Mouse (Mus musculus) myocyte (in vitro differentiated cells): Measurements from ENCODE around the gene Epb41l1. TPM values are rescaled to one million over a fixed set of nuclear protein-coding genes. Genes with fewer than 3 reads are reported as not detected.

Source experiments
- H3K27me3 ChIP-seq: one replicate; pipeline ENCODE4 v1.6.1; 2011; ENCODE audit not compliant: control insufficient read depth, insufficient read depth, insufficient read length
- H3K36me3 ChIP-seq: one replicate; pipeline ENCODE4 v1.6.1; 2011; ENCODE audit not compliant: control insufficient read depth, insufficient read depth
- H3K4me2 ChIP-seq: one replicate; pipeline ENCODE4 v1.6.1; 2011; ENCODE audit warnings: low read depth, control low read depth
- H3K4me3 ChIP-seq: one replicate; pipeline ENCODE4 v1.5.1; 2011; ENCODE audit warnings: mild to moderate bottlenecking, control low read depth, moderate library complexity
- H3K79me2 ChIP-seq: one replicate; pipeline ENCODE4 v1.6.1; 2011; ENCODE audit not compliant: control insufficient read depth, insufficient read depth
- H3ac ChIP-seq: one replicate; pipeline ENCODE4 v1.6.1; 2011; ENCODE audit not compliant: control insufficient read depth, insufficient read length
- CEBPB ChIP-seq: IDR thresholded peaks from 2 replicates; pipeline ENCODE4 v1.6.1; 2011; ENCODE audit warnings: mild to moderate bottlenecking, moderate library complexity; ENCODE audit not compliant: poor library complexity, insufficient read depth, severe bottlenecking
- E2F4 ChIP-seq: IDR thresholded peaks from one replicate; pipeline ENCODE4 v1.6.1; 2011; ENCODE audit warnings: mild to moderate bottlenecking, control low read depth, moderate library complexity; ENCODE audit not compliant: insufficient read depth
- MAX ChIP-seq: IDR thresholded peaks from one replicate; pipeline ENCODE4 v1.6.1; 2011; ENCODE audit warnings: low read depth, mild to moderate bottlenecking, control low read depth
- MYOD1 ChIP-seq, 3 experiments: IDR thresholded peaks; one replicate each; pipeline ENCODE4 v1.6.1; 2011; ENCODE audit warnings: control low read depth in 2 of 3, low read depth in 2 of 3, mild to moderate bottlenecking in 2 of 3, moderate library complexity in 1 of 3; ENCODE audit not compliant: insufficient read length in 2 of 3, control insufficient read depth in 1 of 3
- MYOG ChIP-seq, 3 experiments: IDR thresholded peaks; one replicate each; pipeline ENCODE4 v1.6.1; 2011; ENCODE audit warnings: control low read depth in 2 of 3, low read depth in 2 of 3, mild to moderate bottlenecking in 2 of 3; ENCODE audit not compliant: insufficient read length in 2 of 3, control insufficient read depth in 1 of 3, insufficient read depth in 1 of 3
- POLR2A ChIP-seq: IDR thresholded peaks from one replicate; pipeline ENCODE4 v1.6.1; 2011; ENCODE audit warnings: low read depth, mild to moderate bottlenecking, control low read depth, moderate library complexity; ENCODE audit not compliant: insufficient read length
- POLR2AphosphoS2 ChIP-seq: IDR thresholded peaks from one replicate; pipeline ENCODE4 v1.6.1; 2011; ENCODE audit warnings: low read depth, control low read depth; ENCODE audit not compliant: insufficient read length
- REST ChIP-seq: IDR thresholded peaks from one replicate; pipeline ENCODE4 v1.6.1; 2011; ENCODE audit warnings: mild to moderate bottlenecking, control low read depth, moderate library complexity; ENCODE audit not compliant: insufficient read depth, insufficient read length
- SRF ChIP-seq: IDR thresholded peaks from one replicate; pipeline ENCODE4 v1.6.1; 2011; ENCODE audit warnings: low read depth; ENCODE audit not compliant: control insufficient read depth, insufficient read length
- TCF12 ChIP-seq: IDR thresholded peaks from one replicate; pipeline ENCODE4 v1.6.1; 2011; ENCODE audit warnings: mild to moderate bottlenecking, control low read depth; ENCODE audit not compliant: poor library complexity, insufficient read depth, severe bottlenecking
- TCF3 ChIP-seq: IDR thresholded peaks from one replicate; pipeline ENCODE4 v1.6.1; 2011; ENCODE audit warnings: low read depth, control low read depth; ENCODE audit not compliant: insufficient read length
- USF1 ChIP-seq: IDR thresholded peaks from one replicate; pipeline ENCODE4 v1.6.1; 2011; ENCODE audit warnings: low read depth, mild to moderate bottlenecking, control low read depth, moderate library complexity
- polyA plus RNA-seq: library from polyadenylated mRNA; unstranded; fragments of >200 nt; fragmentation: generic; extraction: Trizol; gene quantifications from one replicate; pipeline ENCODE4 v1.2.1, GENCODE M21; 2012; ENCODE audit warnings: missing spikeins

The Epb41l1 gene
- polyA plus RNA-seq, 1 experiment, result 16.9 TPM

DNA sequence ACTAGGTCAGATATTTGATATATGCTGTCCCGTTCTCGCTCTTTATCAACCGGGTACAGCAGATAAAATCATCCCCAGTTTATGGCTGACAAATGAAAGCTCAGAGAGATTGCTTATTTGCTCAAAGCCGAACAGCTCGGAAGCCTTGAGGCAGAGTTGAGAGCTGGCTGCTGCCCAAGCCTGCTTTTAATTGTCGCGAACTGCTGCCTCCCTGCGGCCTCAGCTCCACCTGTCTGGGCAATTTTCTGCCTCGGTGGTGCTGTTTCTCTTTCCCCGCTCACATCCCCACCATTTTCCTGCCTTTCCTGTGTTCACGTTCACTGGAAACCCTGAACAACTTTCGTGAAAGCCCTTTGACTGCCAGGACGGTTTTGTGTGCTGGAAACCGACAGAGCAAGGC is 39.8 kb downstream of the Epb41l1 start:
- no peak overlapping the region for H3K4me3 ChIP-seq
- no peak overlapping the region for H3K4me2 ChIP-seq
- TF ChIP-seq TCF12, result no peak
- no peak for TF ChIP-seq CEBPB
- TF ChIP-seq E2F4, result no peak
- TF ChIP-seq SRF, result no peak
- no peak for TF ChIP-seq MYOG (IDR thresholded peaks at IDR 0.05; ENCODE audit: control insufficient read depth in 1 of 3, insufficient read depth in 1 of 3, insufficient read length in 2 of 3, low read depth in 2 of 3)
- no peak for TF ChIP-seq MYOD1 (IDR thresholded peaks at IDR 0.05; ENCODE audit: control insufficient read depth in 1 of 3, insufficient read length in 2 of 3, low read depth in 2 of 3)
- no peak for TF ChIP-seq REST
- TF ChIP-seq POLR2A, result no peak

GRCm38 (mm10) chr2:156462154-156463029 is 41.7 kb downstream of the Epb41l1 start:
- no peak overlapping the region for H3K4me3 ChIP-seq
- H3ac ChIP-seq, result no peak overlapping the region
- H3K79me2 ChIP-seq, result no peaks in the 10 kb centered on the region
- no peak overlapping the region for H3K4me2 ChIP-seq
- TF ChIP-seq E2F4 (no peak), MAX (no peak), SRF (no peak), REST (no peak), TCF12 (no peak), POLR2AphosphoS2 (no peak)
- no peaks in the 10 kb centered on the region for H3K36me3 ChIP-seq
- H3K27me3 ChIP-seq, result no peaks in the 10 kb centered on the region

More for the DNA sequence above, 39.8 kb downstream of the Epb41l1 start:
- Histone ChIP-seq H3K27me3 (no peaks in the 10 kb centered on the region), H3K36me3 (no peaks in the 10 kb centered on the region), H3K79me2 (no peaks in the 10 kb centered on the region), H3ac (no peak overlapping the region)

DNA sequence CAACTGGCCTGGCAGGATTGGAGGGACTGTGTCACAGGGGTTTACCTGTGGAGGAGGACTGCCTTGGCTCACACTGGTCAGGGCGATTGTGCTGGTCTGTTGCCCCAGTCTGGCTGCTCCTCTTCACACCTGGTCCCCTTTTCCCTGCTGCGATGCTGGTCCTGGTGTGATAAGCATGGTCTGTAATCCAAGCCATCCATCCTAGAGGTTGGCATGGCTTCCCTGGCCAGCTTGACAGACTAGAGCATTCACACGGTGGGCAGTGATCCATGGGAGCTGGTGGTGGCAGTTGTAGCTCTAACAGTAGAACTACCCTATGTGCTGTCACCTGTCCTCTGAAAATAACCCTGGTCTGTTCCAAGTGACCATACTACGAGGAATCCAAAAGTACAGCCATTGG is 43.7 kb downstream of the Epb41l1 start:
- Histone ChIP-seq H3ac (no peak overlapping the region), H3K79me2 (no peaks in the 10 kb centered on the region), H3K36me3 (no peaks in the 10 kb centered on the region), H3K4me3 (no peak overlapping the region), H3K27me3 (no peaks in the 10 kb centered on the region), H3K4me2 (no peak overlapping the region)
- TF ChIP-seq POLR2AphosphoS2, result no peak
- no peak for TF ChIP-seq TCF12
- TF ChIP-seq REST, result no peak
- TF ChIP-seq POLR2A, result no peak
- no peak for TF ChIP-seq MYOD1 (IDR thresholded peaks at IDR 0.05; ENCODE audit: control insufficient read depth in 1 of 3, insufficient read length in 2 of 3, low read depth in 2 of 3)
- TF ChIP-seq USF1, result no peak
- TF ChIP-seq TCF3, result no peak
- no peak for TF ChIP-seq MAX
- TF ChIP-seq MYOG (IDR thresholded peaks at IDR 0.05; ENCODE audit: control insufficient read depth in 1 of 3, insufficient read depth in 1 of 3, insufficient read length in 2 of 3, low read depth in 2 of 3), result no peak
- no peak for TF ChIP-seq CEBPB
- TF ChIP-seq E2F4, result no peak
- no peak for TF ChIP-seq SRF

GRCm38 (mm10) chr2:156467538-156467937 is 46.8 kb downstream of the Epb41l1 start:
- Histone ChIP-seq H3K27me3 (no peaks in the 10 kb centered on the region), H3ac (no peak overlapping the region), H3K4me3 (no peak overlapping the region), H3K36me3 (no peaks in the 10 kb centered on the region), H3K79me2 (no peaks in the 10 kb centered on the region), H3K4me2 (no peak overlapping the region)
- TF ChIP-seq MYOD1 (IDR thresholded peaks at IDR 0.05; ENCODE audit: control insufficient read depth in 1 of 3, insufficient read length in 2 of 3, low read depth in 2 of 3) (no peak), TCF12 (no peak), POLR2AphosphoS2 (no peak), USF1 (no peak), MYOG (IDR thresholded peaks at IDR 0.05; ENCODE audit: control insufficient read depth in 1 of 3, insufficient read depth in 1 of 3, insufficient read length in 2 of 3, low read depth in 2 of 3) (no peak), E2F4 (no peak), TCF3 (no peak)

DNA sequence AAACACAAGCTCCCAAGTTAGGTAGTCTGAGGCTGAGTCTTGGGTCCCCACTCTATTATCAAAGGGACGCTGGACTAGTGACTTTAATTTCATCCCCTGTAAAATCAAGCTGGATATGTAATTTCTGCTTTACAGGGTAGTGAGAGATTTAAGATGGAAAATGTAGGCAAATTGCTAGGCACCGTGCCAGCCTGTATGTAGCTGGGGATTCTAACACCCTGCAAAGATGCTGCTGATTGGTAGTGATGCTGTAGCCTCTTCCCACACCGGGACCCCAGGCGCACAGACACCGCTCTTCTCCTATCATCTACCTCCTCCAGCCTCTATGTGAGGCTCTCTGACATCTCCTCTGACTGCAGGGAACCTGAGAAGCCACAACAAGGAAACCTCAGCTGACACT is 48.2 kb downstream of the Epb41l1 start:
- H3K27me3 ChIP-seq, result no peaks in the 10 kb centered on the region
- no peak overlapping the region for H3K4me3 ChIP-seq
- no peak overlapping the region for H3K4me2 ChIP-seq
- no peaks in the 10 kb centered on the region for H3K79me2 ChIP-seq
- no peak overlapping the region for H3ac ChIP-seq
- no peak for TF ChIP-seq POLR2AphosphoS2
- H3K36me3 ChIP-seq, result no peaks in the 10 kb centered on the region
